Mouse (Mus musculus) midbrain, postnatal 0 days (tissue): ENCODE data around the gene Nkx2-9. TPM values are rescaled to one million over a fixed set of nuclear protein-coding genes. Genes with fewer than 3 reads are reported as not detected.
A peak's percentile ranks its signal among the peaks of the same experiment; 100 is the strongest.

ENCODE experiments used
- ATAC-seq: fragments of 200-750 bp; cut with Nextera tagmentation; 2 replicates; pipeline ENCODE4 v1.8.0; 2017; ENCODE audit warnings: moderate number of reproducible peaks, mild to moderate bottlenecking, moderate TSS enrichment, moderate library complexity; ENCODE audit not compliant: low FRiP score
- DNase-seq: peaks from one replicate; pipeline ENCODE4 v3.0.0-alpha.2; 2015; ENCODE audit warnings: low spot score
- H3K27ac ChIP-seq: fragments of 300-500 bp; sonication (generic); 2 replicates; pipeline ENCODE4 v1.5.1; 2014; ENCODE audit warnings: low read depth, mild to moderate bottlenecking, low read length, mixed read lengths
- H3K27me3 ChIP-seq: fragments of 300-500 bp; sonication (generic); 2 replicates; pipeline ENCODE4 v1.6.1; 2014; ENCODE audit warnings: low read length, control low read depth, mixed read lengths; ENCODE audit not compliant: insufficient read depth
- H3K36me3 ChIP-seq: fragments of 300-500 bp; sonication (generic); 2 replicates; pipeline ENCODE4 v1.6.1; 2014; ENCODE audit warnings: low read length, control low read depth, mixed read lengths; ENCODE audit not compliant: insufficient read depth
- H3K4me1 ChIP-seq: fragments of 300-500 bp; sonication (generic); 2 replicates; pipeline ENCODE4 v1.6.1; 2014; ENCODE audit warnings: mild to moderate bottlenecking, control low read depth, antibody characterized with exemption, low read length, mixed read lengths; ENCODE audit not compliant: insufficient read depth
- H3K4me2 ChIP-seq: fragments of 300-500 bp; sonication (generic); 2 replicates; pipeline ENCODE4 v1.6.1; 2014; ENCODE audit warnings: low read depth, mild to moderate bottlenecking, low read length, mixed read lengths; ENCODE audit not compliant: poor library complexity, severe bottlenecking
- H3K4me3 ChIP-seq: fragments of 300-500 bp; sonication (generic); 2 replicates; pipeline ENCODE4 v1.5.1; 2014; ENCODE audit warnings: low read depth, mild to moderate bottlenecking, low read length, moderate library complexity
- H3K9ac ChIP-seq: fragments of 300-500 bp; sonication (generic); replicated peaks from 2 replicates; pipeline ENCODE4 v1.6.1; 2014; ENCODE audit warnings: mild to moderate bottlenecking, low read length, moderate library complexity, mixed read lengths; ENCODE audit not compliant: poor library complexity, severe bottlenecking
- H3K9me3 ChIP-seq: fragments of 300-500 bp; sonication (generic); 2 replicates; pipeline ENCODE4 v1.6.1; 2016; ENCODE audit warnings: low read length, control low read depth
- CTCF ChIP-seq: IDR thresholded peaks from 2 replicates; pipeline ENCODE4 v1.5.1; 2016; ENCODE audit warnings: antibody characterized with exemption, mild to moderate bottlenecking
- WGBS: fragments of 180-500 bp; shearing (Covaris S2); extraction: QIAGEN DNeasy Blood & Tissue Kit; methylation state at CpG from one replicate; pipeline ENCODE4 v1.1.7; 2014; 5-methylcytosine and 5-hydroxymethylcytosine counted together
- polyA plus RNA-seq: library from polyadenylated mRNA; unstranded; fragments of >200 nt; fragmentation: Nextera tagmentation; extraction: Ambion mirVana; gene quantifications from 2 replicates; pipeline ENCODE4 v1.2.1, GENCODE M21; 2015
- total RNA-seq: library from RNA; depleted of rRNA; stranded (reverse); fragments of >200 nt; gene quantifications from 2 replicates; pipeline ENCODE4 v1.2.3, GENCODE M21; 2014; rRNA removed

The Nkx2-9 gene
- total and polyA plus RNA-seq, 2 experiments from 2014 or later: not detected

DNA sequence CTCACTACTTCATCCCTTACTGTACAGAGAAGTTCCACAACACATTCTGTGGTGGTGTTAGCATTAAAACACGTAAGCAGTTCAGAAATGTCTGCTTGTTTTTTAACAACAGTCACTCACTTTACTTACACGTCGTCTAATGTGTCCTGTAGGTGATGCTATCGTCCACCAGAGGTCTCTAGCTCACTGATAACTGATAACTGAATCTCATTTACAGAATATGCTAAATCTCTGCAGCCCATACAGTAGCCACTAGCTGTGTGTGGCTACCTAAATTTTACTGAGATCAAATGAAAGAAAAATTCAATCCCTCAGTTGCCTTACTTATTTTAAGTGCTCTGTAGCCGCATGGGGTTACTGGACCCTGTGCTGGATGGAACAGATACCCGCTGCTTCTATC, 25.3 kb downstream of the Nkx2-9 start:
- H3K4me1 ChIP-seq: no peaks in the 10 kb centered on the region
- no peak overlapping the region for H3K4me2 ChIP-seq
- WGBS: 33% methylated on average over 6 of the region's 6 CpGs
- H3K4me3 ChIP-seq: no peak overlapping the region
- no peak overlapping the region for H3K9ac ChIP-seq
- H3K27ac ChIP-seq: no peak overlapping the region
- H3K27me3 ChIP-seq: 0 out of 2 replicates have a peak, but pooled peaks cover 3% of the 10 kb centered on the region
- H3K36me3 ChIP-seq: no peaks in the 10 kb centered on the region
- peak; percentile 67 for DNase-seq
- no peaks in the 10 kb centered on the region for H3K9me3 ChIP-seq
- TF ChIP-seq CTCF: peak; percentile 86
- no peak; the same call in 1 of the 2 replicates for ATAC-seq

Other genes with a start within 250 kb of the Nkx2-9 start
- 0.19 and 1.6 TPM in 2 replicates for gene Nkx2-1, start 76.4 kb downstream of the Nkx2-9 start, total RNA-seq
- gene Nkx2-1, start 76.4 kb downstream of the Nkx2-9 start, polyA plus RNA-seq: 5.1 and 7.6 TPM in 2 replicates
- not detected in 2 replicates for gene Pax9, start 78.5 kb upstream of the Nkx2-9 start, total RNA-seq
- not detected in 2 replicates for gene Pax9, start 78.5 kb upstream of the Nkx2-9 start, polyA plus RNA-seq